Mouse (Mus musculus) adrenal gland, postnatal 10 days (tissue): ENCODE results near the gene Rs1. TPM values are rescaled to one million over a fixed set of nuclear protein-coding genes. Genes with fewer than 3 reads are reported as not detected.
A peak's percentile ranks its signal among the peaks of the same experiment; 100 is the strongest.
"Not testable (repeated sequence)": the region's sequence is repeated elsewhere in the genome, so short reads cannot be mapped to it uniquely, and the experiment has no call there.

Experiments
- DNase-seq: peaks from one replicate; pipeline ENCODE4 v3.0.0; 2021; ENCODE audit warnings: mixed read lengths
- long read RNA-seq, 2 experiments: library from polyadenylated mRNA; stranded (forward); transcript quantifications; one replicate each; pipeline ENCODE4 v2.0.0; 2021
- total RNA-seq, 2 experiments: library from RNA; stranded (reverse); gene quantifications; 2 replicates each; pipeline ENCODE4 v1.2.3; 2021

Rs1 gene
- under 1 TPM in 1 of 2 experiments, not detected in 1; 0.03 TPM for total RNA-seq
- long read RNA-seq, experiment 1: 0 reads
- long read RNA-seq, experiment 2: 0 reads

DNA sequence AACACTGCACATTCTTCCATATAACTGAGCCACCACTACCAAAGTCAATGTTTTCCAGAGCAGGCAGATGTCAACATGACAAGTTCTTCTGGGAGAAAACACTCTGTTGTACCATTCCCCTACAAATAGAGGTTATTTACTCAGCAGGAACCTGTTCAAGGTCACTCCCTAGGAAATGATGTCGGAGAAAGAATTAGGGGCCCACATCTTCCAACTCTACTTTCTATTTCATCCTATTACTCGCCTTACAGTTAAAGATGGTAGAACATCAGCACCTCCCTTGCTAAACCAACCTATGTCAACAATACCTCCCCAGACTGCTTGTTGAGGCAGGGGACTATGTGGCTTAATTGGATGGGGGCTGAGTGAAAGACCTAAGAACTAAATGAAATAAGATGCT is at the start of gene Rs1:
Rs1 (plus strand) TSS at position 301 of the 400 bp plus-strand sequence.
- no peak for DNase-seq

DNA sequence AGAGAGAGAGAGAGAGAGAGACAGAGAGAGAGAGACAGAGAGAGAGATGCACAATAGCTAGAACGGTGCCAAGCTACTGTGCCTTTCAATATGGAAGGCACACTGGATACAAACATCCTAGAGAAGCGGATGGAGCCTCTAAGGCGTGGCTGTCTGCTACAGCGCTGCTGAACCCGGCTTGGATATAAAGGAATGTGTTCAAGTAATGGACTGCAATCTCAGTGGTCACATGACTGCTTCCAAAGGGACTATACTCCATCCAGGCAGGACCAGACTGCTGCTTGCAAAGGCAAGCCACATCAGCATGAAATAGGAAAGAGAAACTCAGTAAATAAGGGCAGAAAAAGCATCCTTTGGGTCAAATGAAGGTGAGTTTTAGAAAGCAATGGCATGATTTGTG is 32.2 kb upstream of the Rs1 start, which contains the start of gene Ppef1:
Ppef1 (minus strand) TSS at position 116 of the 400 bp plus-strand sequence.
- no peak for DNase-seq

DNA sequence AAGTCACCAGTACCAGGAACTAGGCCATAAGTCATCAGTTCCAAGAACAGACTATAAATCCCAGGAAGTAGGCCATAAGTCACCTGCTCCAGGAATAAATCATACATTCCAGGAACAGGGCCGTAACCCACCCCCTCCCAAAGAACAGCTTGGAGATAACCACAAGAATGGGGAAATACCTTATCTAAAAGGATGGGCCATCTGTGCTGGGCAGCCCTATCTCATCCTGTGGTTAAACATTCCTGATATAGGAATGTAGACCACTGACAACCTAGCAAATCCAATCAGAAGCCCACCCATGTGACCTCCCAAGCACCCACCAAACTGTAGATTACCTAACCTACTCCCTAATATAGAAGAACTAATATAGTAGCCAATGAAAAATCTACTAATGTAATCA is 22.4 kb upstream of the Rs1 start:
- no peak for DNase-seq

DNA sequence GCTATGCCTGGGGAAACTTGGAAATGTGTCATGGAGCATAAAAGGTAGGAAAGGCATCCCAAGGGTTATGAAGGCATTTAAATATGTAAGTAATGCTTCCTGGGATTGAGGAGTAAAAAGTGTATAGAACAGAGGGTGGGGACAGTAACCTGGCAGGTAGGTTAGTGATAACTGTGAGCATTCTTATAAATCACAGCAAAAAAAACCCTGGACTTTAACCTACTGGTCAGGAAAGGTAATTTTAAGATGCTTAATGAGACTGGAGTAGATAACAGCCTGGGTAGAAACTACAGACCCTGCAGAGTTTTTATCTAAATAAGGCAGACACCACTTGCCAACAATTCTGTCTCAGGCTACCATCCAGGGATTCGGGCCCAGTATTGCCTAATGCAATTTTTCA is 19.2 kb upstream of the Rs1 start:
- DNase-seq: no peak

DNA sequence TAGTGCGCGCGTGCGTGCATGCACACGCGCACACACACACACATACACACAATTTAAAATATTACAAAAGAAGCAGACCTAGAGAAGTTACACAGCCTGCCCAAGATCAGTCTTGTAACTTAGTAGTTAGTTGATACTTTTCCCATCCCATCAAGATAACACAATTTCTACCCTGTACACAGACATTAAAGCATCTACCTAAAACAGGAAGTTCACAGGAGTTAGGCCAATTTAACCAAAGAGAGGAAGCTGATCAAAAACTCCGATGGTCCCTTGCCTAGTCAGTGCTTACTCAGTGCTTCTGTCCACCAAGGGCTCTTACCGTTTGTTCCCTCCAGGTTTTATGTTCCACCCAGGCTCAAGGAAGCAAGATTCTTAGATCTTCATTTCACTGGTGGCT is 17.0 kb upstream of the Rs1 start:
- no peak for DNase-seq

DNA sequence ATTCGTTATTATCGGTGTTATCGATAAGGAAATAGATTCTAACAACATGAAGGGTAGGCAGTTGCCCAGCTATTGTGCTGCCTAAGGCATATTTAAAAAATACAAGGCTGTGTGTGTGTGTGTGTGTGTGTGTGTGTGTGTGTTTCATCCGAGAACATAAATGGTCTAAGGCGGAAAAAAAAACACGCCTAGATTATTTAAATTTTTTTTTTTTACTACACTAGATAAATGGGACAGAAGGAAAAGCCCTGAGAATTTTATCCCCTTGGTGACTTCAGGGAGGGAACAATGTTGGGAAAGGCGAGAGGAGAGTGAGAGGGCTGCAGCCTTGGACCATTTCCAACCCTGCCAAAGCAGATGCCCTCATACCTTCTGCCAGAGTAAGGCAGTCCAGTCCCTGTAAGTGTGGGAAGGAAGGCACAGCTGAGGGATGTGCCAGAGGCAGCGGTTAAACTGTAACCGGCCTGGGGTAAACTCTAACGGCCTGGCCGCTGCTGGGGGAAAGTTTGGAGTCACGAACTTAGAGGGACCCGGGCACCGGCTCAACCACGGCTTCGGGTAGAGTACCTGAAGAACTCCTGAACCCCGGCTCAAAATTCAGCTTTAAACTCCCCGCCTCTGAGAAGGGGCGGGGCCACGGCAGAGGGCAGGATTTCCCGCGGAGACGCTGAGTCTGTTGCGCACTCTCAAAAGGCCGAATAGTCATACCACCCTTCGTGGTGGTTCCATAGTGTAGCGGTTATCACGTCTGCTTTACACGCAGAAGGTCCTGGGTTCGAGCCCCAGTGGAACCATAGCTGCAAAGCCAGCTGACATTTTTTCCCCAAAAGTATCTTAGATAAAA is 2.2 kb upstream of the Rs1 start:
- peak; percentile 95 for DNase-seq

DNA sequence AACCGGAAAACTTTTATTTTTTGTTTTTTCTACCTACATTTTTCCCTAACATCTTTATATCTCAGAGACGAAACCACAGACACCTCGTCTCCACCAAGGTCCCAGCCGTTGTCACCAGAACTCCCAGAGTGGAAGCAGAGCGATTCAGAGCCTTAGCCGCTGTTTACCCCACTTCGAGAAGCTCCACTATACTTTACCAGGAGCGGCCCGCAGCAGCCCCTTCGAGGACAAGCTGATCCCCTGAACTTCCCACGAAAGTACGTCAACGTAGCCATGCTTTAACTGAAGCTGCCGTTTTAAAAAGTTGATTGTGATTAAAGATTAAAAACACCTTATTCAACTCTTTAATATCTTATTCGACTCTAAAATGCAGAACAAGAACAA is 1.6 kb upstream of the Rs1 start:
- DNase-seq: no peak

DNA sequence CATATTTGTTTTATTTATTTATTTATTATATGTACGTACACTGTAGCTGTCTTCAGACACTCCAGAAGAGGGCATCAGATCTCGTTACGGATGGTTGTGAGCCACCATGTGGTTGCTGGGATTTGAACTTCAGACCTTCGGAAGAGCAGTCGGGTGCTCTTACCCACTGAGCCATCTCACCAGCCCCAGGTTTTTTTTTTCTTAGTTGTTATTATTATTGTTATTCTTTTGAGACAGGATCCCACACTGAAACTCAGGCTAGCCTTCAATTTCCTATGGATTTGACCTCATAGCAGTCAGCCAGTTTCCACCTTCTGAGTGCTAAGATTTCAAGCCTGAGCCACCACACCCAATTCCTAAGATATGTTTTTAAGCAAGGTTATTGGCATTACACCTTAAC is 1.8 kb downstream of the Rs1 start:
- DNase-seq: not testable (repeated sequence)

DNA sequence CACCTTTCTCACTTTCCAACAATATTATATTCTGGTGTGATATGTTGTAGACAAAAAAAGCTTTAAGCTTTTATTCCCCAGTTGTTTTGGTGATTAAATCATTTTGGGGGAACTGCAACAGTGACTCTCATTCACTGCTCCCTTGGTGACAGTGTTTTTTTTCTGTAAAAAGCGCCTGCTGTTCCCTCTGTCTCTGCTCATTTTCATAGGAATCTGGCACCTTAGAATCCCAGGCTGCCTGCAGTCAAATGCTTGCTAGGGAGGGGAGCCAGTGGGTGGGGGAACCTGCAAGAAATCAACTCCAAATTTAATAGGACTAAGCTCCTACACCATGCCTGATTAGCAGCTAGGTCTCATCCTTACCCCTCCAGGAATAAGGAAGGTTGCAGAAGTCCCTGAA is 5.2 kb downstream of the Rs1 start:
- no peak for DNase-seq

DNA sequence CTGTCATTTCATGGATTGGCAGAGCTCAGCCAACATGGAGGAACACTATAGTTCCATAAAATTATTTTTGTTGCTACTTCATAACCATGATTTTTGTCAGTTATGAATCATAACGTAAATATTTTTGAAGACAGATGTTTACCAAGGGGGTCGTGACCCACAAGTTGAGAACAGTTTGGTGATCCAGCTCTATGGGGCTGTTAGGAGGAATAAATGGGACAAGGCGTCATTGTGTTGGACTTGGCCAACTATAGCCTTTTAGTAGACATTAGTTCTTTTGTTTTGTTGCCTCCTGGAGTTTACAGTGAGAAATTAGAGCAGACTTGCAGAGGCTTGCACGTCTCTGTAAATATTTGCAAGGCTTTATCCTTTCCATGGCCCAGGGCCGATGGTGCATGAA is 14.5 kb downstream of the Rs1 start:
- DNase-seq: no peak

DNA sequence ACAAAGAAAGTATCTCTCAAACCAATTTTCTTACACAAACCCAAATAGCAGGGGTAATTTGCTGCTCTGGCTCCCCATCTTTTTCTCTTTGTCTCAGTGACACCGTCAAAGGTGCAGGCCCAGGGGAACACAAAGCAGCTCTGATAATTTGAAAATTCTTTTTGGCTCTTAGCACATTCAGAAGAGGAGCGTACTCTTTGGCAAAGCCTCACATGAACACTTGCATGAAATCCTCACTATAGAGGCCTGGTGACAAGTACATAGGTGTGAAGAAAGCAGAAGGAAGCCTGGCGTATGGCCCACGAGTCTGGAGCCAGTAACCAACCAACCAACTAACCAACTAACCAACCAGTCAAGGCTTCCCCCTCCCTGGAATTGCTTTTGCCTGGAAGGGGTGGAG is 27.1 kb downstream of the Rs1 start:
- DNase-seq: no peak

DNA sequence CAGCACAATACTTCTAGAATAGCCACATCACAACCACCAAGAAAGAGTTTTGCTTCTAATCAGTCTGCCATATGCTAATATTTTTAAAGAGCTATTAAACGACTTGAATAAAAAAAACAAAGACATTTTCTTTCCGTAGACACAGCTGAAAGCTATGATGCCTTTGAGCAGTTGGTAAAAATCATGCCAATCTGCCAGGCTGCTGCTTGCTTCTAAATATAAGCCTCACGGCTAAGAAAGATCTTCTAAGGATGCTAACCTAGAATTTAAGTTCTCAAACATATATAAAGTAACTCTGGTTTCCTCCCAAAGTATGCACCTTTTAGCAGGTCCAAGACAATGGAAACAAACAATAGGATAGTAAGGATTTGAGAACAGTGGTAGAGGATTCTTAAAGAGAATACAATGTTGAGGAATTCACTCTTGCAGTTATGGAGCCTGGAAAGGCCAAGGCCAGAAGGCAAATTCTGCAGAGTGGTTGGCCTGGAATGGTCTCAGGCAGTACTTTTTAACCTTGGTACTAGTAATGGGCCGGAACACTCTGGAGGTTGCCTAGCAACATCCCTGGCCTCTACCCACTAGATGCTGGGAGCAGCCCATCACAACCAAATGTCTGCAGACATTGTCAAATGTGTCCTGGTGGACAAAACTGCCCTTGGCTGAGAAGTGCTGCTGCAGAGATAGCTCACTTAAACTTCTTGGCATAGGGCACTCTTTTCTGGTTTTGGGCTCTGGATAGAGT is 36.8 kb downstream of the Rs1 start:
- DNase-seq: peak; percentile 48

DNA sequence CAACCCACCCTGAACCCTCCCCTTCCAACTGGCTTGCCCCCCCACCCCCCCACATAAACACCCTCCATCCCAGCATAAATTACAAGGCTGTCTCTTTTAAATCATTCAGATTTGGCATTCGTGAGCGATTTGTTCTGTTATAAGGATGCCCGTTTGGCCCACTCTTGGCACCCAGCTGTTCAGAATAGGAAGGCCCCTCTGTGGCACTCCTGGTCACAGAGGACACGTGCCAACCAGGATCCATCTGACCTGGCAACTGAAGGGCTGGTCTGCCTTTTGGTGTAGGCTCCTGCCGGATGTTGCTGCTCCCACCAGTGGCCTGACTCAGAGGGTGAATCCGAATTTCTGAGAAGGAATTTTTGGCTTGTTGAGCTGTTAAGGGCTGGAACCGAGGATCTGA is 40.4 kb downstream of the Rs1 start:
- no peak for DNase-seq

Other genes starting within 250 kb of the Rs1 start
- not detected for gene Ppef1, start 32.2 kb upstream of the Rs1 start, total RNA-seq
- gene Gja6, start 139.0 kb downstream of the Rs1 start, total RNA-seq: under 1 TPM; 0.24 to 0.33 TPM
- gene Cdkl5, start 226.7 kb downstream of the Rs1 start, total RNA-seq: 10 to 100 TPM; 10.0 to 10.9 TPM